Mouse (Mus musculus): ENCODE measurements at regions not wholly inside any gene's neighbourhood (a gene's known extent, or its start where the extent isn't known, plus 50 kb on each side); places are given as distances from the start of the nearest gene placed in this dataset.

- DNase-seq (ENCODE audit: extremely low spot score in 1 of 2, low spot score in 1 of 2), result peak; percentile 16 to 86
These were observed 61.0 kb downstream of the Ccng2 start for GRCm38 (mm10) chr5:93328059-93328458.

GRCm38 (mm10) chr5:93330851-93331250 lies 63.8 kb downstream of the Ccng2 start:
- DNase-seq (ENCODE audit: extremely low spot score in 1 of 2, low spot score in 1 of 2), result no peak

- DNase-seq (ENCODE audit: extremely low spot score in 1 of 2, low spot score in 1 of 2), result no peak
These were observed 86.0 kb downstream of the Ccng2 start for GRCm38 (mm10) chr5:93353101-93353500.

Data from frontal cortex, adult 2 months (tissue).